Mouse (Mus musculus) limb, embryonic 14.5 days (tissue): Measurements from ENCODE around the gene Prpsap1. TPM values are rescaled to one million over a fixed set of nuclear protein-coding genes. Genes with fewer than 3 reads are reported as not detected.

Source experiments
- ATAC-seq: fragments of 200-750 bp; cut with Nextera tagmentation; 2 replicates; pipeline ENCODE4 v1.8.0; 2017; ENCODE audit warnings: low read depth, moderate number of reproducible peaks, moderate TSS enrichment; ENCODE audit not compliant: low FRiP score
- DNase-seq: peaks from one replicate; pipeline ENCODE4 v3.0.0-alpha.2; 2015; ENCODE audit warnings: low spot score
- H3K27ac ChIP-seq: fragments of 300-500 bp; sonication (generic); replicated peaks from 2 replicates; pipeline ENCODE4 v1.5.1; 2014; ENCODE audit warnings: low read depth, mild to moderate bottlenecking, low read length, moderate library complexity, mixed read lengths
- H3K27me3 ChIP-seq: fragments of 300-500 bp; sonication (generic); 2 replicates; pipeline ENCODE4 v1.6.1; 2014; ENCODE audit warnings: low read length, mixed read lengths; ENCODE audit not compliant: control insufficient read depth, insufficient read depth
- H3K36me3 ChIP-seq: fragments of 300-500 bp; sonication (generic); 2 replicates; pipeline ENCODE4 v1.6.1; 2014; ENCODE audit warnings: mild to moderate bottlenecking, low read length, moderate library complexity, mixed read lengths; ENCODE audit not compliant: control insufficient read depth, insufficient read depth
- H3K4me1 ChIP-seq: fragments of 300-500 bp; sonication (generic); 2 replicates; pipeline ENCODE4 v1.6.1; 2014; ENCODE audit warnings: antibody characterized with exemption, low read length, mixed read lengths; ENCODE audit not compliant: control insufficient read depth, insufficient read depth
- H3K4me2 ChIP-seq: fragments of 300-500 bp; sonication (generic); replicated peaks from 2 replicates; pipeline ENCODE4 v1.6.1; 2014; ENCODE audit warnings: low read depth, mild to moderate bottlenecking, low read length, moderate library complexity; ENCODE audit not compliant: severe bottlenecking
- H3K4me3 ChIP-seq: fragments of 300-500 bp; sonication (generic); replicated peaks from 2 replicates; pipeline ENCODE4 v1.5.1; 2014; ENCODE audit warnings: low read length
- H3K9ac ChIP-seq: fragments of 300-500 bp; sonication (generic); 2 replicates; pipeline ENCODE4 v1.6.1; 2014; ENCODE audit warnings: mild to moderate bottlenecking, low read depth, low read length, moderate library complexity; ENCODE audit not compliant: severe bottlenecking
- H3K9me3 ChIP-seq: fragments of 300-500 bp; sonication (generic); 2 replicates; pipeline ENCODE4 v1.6.1; 2016; ENCODE audit warnings: low read length; ENCODE audit not compliant: control insufficient read depth
- POLR2A ChIP-seq: fragments of 200-500 bp; IDR thresholded peaks from 2 replicates; pipeline ENCODE4 v1.8.0; 2012; ENCODE audit warnings: inconsistent platforms, mild to moderate bottlenecking, moderate library complexity, borderline replicate concordance; ENCODE audit not compliant: insufficient read depth, insufficient read length; ENCODE audit errors: extremely low read depth
- WGBS: fragments of 180-500 bp; shearing (Covaris S2); extraction: QIAGEN DNeasy Blood & Tissue Kit; methylation state at CpG from one replicate; pipeline ENCODE4 v1.1.7; 2014; 5-methylcytosine and 5-hydroxymethylcytosine counted together
- polyA plus RNA-seq, 2 experiments: library from polyadenylated mRNA; depleted of rRNA in 1 of 2; stranded (reverse) in 1 of 2; unstranded in 1 of 2; fragments of >200 nt; fragmentation: Nextera tagmentation in 1 of 2; extraction: Ambion mirVana in 1 of 2; gene quantifications; 2 replicates each; pipeline versions ENCODE4 v1.2.1 to v1.2.3; 2012 to 2014

Gene Prpsap1
- polyA plus RNA-seq, 2 experiments = 134 to 148 TPM

GRCm38 (mm10) chr11:116491338-116491737, 2.7 kb downstream of the Prpsap1 start:
- WGBS = 70% methylated on average over 6 of the region's 6 CpGs
- ATAC-seq (no peak), DNase-seq (no peak)
- H3K9ac ChIP-seq = no peak overlapping the region
- H3K4me1 ChIP-seq = peaks cover 10% of the 10 kb centered on the region
- no peak overlapping the region for H3K27ac ChIP-seq
- peaks cover 12% of the 10 kb centered on the region for H3K36me3 ChIP-seq
- TF ChIP-seq POLR2A = no peak
- no peak overlapping the region for H3K4me3 ChIP-seq
- no peak overlapping the region for H3K4me2 ChIP-seq
- H3K9me3 ChIP-seq = no peaks in the 10 kb centered on the region
- no peaks in the 10 kb centered on the region for H3K27me3 ChIP-seq

- Histone ChIP-seq H3K4me2 (peak overlapping the region; percentile 79), H3K27ac (peak overlapping the region; percentile 81), H3K9ac (peak overlapping the region; percentile 88), H3K36me3 (peaks cover 21% of the 10 kb centered on the region), H3K4me1 (peaks cover 10% of the 10 kb centered on the region), H3K9me3 (no peaks in the 10 kb centered on the region), H3K4me3 (peak overlapping the region; percentile 93), H3K27me3 (no peaks in the 10 kb centered on the region)
- DNase-seq (peak; percentile 92), ATAC-seq (peak; percentile 93)
- WGBS = under 1% methylated on average over 61 of the region's 62 CpGs
- peak; percentile 95 for TF ChIP-seq POLR2A
Observed at GRCm38 (mm10) chr11:116490232-116491107, 3.5 kb downstream of the Prpsap1 start.

- H3K4me1 ChIP-seq = peaks cover 10% of the 10 kb centered on the region
- peak overlapping the region; percentile 81 for H3K27ac ChIP-seq
- no peaks in the 10 kb centered on the region for H3K9me3 ChIP-seq
- no peaks in the 10 kb centered on the region for H3K27me3 ChIP-seq
- no peak for DNase-seq
- no peak for TF ChIP-seq POLR2A
- under 1% methylated on average over 36 of the region's 39 CpGs for WGBS
- peak overlapping the region; percentile 79 for H3K4me2 ChIP-seq
- H3K4me3 ChIP-seq = peak overlapping the region; percentile 93
- H3K36me3 ChIP-seq = peaks cover 26% of the 10 kb centered on the region
- peak; percentile 24; the same call in 1 of the 2 replicates for ATAC-seq
- peak overlapping the region; percentile 88 for H3K9ac ChIP-seq
Observed at GRCm38 (mm10) chr11:116489771-116490231, 4.2 kb downstream of the Prpsap1 start.

- Histone ChIP-seq H3K27ac (no peak overlapping the region), H3K4me3 (peak overlapping the region; percentile 93), H3K4me2 (peak overlapping the region; percentile 79), H3K27me3 (no peaks in the 10 kb centered on the region), H3K4me1 (peaks cover 10% of the 10 kb centered on the region), H3K36me3 (peaks cover 36% of the 10 kb centered on the region), H3K9ac (peak overlapping the region; percentile 88), H3K9me3 (no peaks in the 10 kb centered on the region)
- DNase-seq (no peak), ATAC-seq (no peak)
- WGBS = 76% methylated on average over 14 of the region's 14 CpGs
- no peak for TF ChIP-seq POLR2A
Observed at GRCm38 (mm10) chr11:116488693-116489375, 5.2 kb downstream of the Prpsap1 start.

- Histone ChIP-seq H3K27me3 (no peaks in the 10 kb centered on the region), H3K9ac (no peak overlapping the region), H3K9me3 (no peaks in the 10 kb centered on the region), H3K4me3 (no peak overlapping the region), H3K27ac (no peak overlapping the region), H3K4me2 (no peak overlapping the region), H3K4me1 (peaks cover 10% of the 10 kb centered on the region), H3K36me3 (peaks cover 42% of the 10 kb centered on the region)
- no peak for TF ChIP-seq POLR2A
- no peak for ATAC-seq
- DNase-seq = no peak
Observed at GRCm38 (mm10) chr11:116488207-116488606, 5.8 kb downstream of the Prpsap1 start.
